Comparison of ENCODE assay signal across 8 mouse cellular contexts in the genomic region with DNA sequence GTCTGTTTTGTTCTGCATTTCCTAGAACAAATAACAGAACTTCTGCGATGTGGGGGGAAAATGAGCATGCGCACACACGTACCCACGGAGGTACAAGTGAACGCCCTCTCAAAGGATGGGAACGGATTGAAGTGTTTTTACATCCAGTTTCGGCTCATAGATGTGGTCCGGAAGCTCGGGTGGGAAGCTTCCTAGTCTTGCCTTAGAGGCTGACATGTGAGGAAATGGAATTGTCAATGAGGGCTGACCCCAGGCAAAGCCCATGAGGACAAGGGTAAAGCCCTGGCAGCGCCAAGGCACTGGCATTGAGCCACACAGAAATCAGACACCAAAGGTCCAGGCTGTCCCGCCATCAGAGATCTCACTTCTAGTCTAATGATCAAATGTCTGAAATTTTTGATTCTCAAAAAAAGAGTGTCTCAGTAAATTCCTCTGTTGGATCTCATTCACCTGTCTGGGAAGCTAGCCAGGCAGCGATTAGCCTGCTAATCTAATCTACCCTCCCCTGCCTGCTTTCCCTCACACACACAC.
A peak's percentile ranks its signal among the peaks of the same experiment; 100 is the strongest.
DNase-seq lines count a peak whose midpoint lies in the region; ATAC-seq and TF ChIP-seq lines count a peak whose summit lies in the region.

No protein-coding gene starts in this region.

- ATAC-seq in limb, embryonic 14.5 days (ENCODE audit: low FRiP score, low read depth): no peak
- no peak for ATAC-seq in liver, embryonic 12.5 days

- no peak overlapping the region for H3K4me2 ChIP-seq in limb, embryonic 14.5 days (replicated peaks; ENCODE audit: low read depth, low read length, severe bottlenecking)
- H3K4me2 ChIP-seq in liver, embryonic 12.5 days: no peak overlapping the region

- WGBS in limb, embryonic 14.5 days: 62% methylated on average over 12 of the region's 12 CpGs
- 85% methylated on average over 12 of the region's 12 CpGs for WGBS in limb, embryonic 10.5 days
- WGBS in liver, embryonic 12.5 days (ENCODE audit: insufficient replicate concordance): 68% methylated on average over 12 of the region's 12 CpGs

- H3K4me1 ChIP-seq in limb, embryonic 14.5 days (ENCODE audit: control insufficient read depth, insufficient read depth, low read length): no peaks in the 10 kb centered on the region
- peaks cover 6% of the 10 kb centered on the region; the same call in 1 of the 2 replicates for H3K4me1 ChIP-seq in limb, embryonic 10.5 days
- no peaks in the 10 kb centered on the region for H3K4me1 ChIP-seq in liver, embryonic 12.5 days

- peak; percentile 22 for DNase-seq in limb, embryonic 14.5 days (ENCODE audit: low spot score)
- no peak for DNase-seq in limb, embryonic 10.5 days (ENCODE audit: low spot score)
- peak; percentile 29 to 36 for DNase-seq in cerebellum, postnatal 36 days
- DNase-seq in heart, postnatal 4 days: peak; percentile 51
- DNase-seq in layer of hippocampus, postnatal 36 days: peak; percentile 28 to 50
- peak; percentile 43 for DNase-seq in telencephalon, adult 2 months (ENCODE audit: low read depth, low spot score)
- DNase-seq in spleen, postnatal 14 days (ENCODE audit: low spot score in 2 of 2): no peak

- no peak overlapping the region for H3K27ac ChIP-seq in limb, embryonic 14.5 days (replicated peaks; ENCODE audit: low read depth, low read length)
- no peak overlapping the region for H3K27ac ChIP-seq in limb, embryonic 10.5 days
- H3K27ac ChIP-seq in liver, embryonic 12.5 days: no peak overlapping the region

- H3K36me3 ChIP-seq in limb, embryonic 14.5 days (ENCODE audit: control insufficient read depth, insufficient read depth, low read length): no peaks in the 10 kb centered on the region
- no peaks in the 10 kb centered on the region for H3K36me3 ChIP-seq in limb, embryonic 10.5 days
- H3K36me3 ChIP-seq in liver, embryonic 12.5 days: no peaks in the 10 kb centered on the region

- no peak for TF ChIP-seq POLR2A in limb, embryonic 14.5 days (IDR thresholded peaks at IDR 0.05; ENCODE audit: borderline replicate concordance, extremely low read depth, insufficient read depth, insufficient read length)

- H3K9ac ChIP-seq in limb, embryonic 14.5 days (ENCODE audit: low read depth, low read length, severe bottlenecking): no peak overlapping the region
- no peak overlapping the region for H3K9ac ChIP-seq in liver, embryonic 12.5 days

- H3K9me3 ChIP-seq in limb, embryonic 14.5 days (ENCODE audit: control insufficient read depth, low read length): no peaks in the 10 kb centered on the region
- H3K9me3 ChIP-seq in limb, embryonic 10.5 days (replicated peaks): no peaks in the 10 kb centered on the region
- H3K9me3 ChIP-seq in liver, embryonic 12.5 days (replicated peaks): no peaks in the 10 kb centered on the region

- no peaks in the 10 kb centered on the region for H3K27me3 ChIP-seq in limb, embryonic 14.5 days (ENCODE audit: control insufficient read depth, insufficient read depth, low read length)
- no peaks in the 10 kb centered on the region for H3K27me3 ChIP-seq in limb, embryonic 10.5 days (ENCODE audit: low read depth, poor library complexity, severe bottlenecking)
- H3K27me3 ChIP-seq in liver, embryonic 12.5 days (replicated peaks): no peaks in the 10 kb centered on the region

- H3K4me3 ChIP-seq in limb, embryonic 14.5 days (replicated peaks; ENCODE audit: low read length): no peak overlapping the region
- no peak overlapping the region for H3K4me3 ChIP-seq in limb, embryonic 10.5 days
- H3K4me3 ChIP-seq in liver, embryonic 12.5 days: no peak overlapping the region

Comparison
In these comparisons a context has a peak if more than half of its experiments do, and no peak if none do; other contexts are left out.
1. DNase-seq: peak in limb, embryonic 14.5 days (single experiment), cerebellum, postnatal 36 days (2 of 2), heart, postnatal 4 days (single experiment), layer of hippocampus, postnatal 36 days (2 of 2) and telencephalon, adult 2 months (single experiment); none in limb, embryonic 10.5 days (single experiment) and spleen, postnatal 14 days (0 of 2).